Mouse (Mus musculus) urinary bladder, postnatal 14 days (tissue): Measurements from ENCODE around the gene Mvb12a.
"Not testable (repeated sequence)": the region's sequence is repeated elsewhere in the genome, so short reads cannot be mapped to it uniquely, and the experiment has no call there.

Source experiments
- DNase-seq: peaks from one replicate; pipeline ENCODE4 v3.0.0; 2021; ENCODE audit warnings: low spot score

The Mvb12a gene

GRCm38 (mm10) chr8:71527162-71527870, 15.4 kb upstream of the Mvb12a start:
- DNase-seq, result no peak

- DNase-seq, result no peak
Observed at GRCm38 (mm10) chr8:71528362-71529073, 14.2 kb upstream of the Mvb12a start.

GRCm38 (mm10) chr8:71530735-71531467, 11.8 kb upstream of the Mvb12a start:
- DNase-seq, result not testable (repeated sequence)

- no peak for DNase-seq
Observed at GRCm38 (mm10) chr8:71534263-71534810, 8.4 kb upstream of the Mvb12a start.

GRCm38 (mm10) chr8:71535663-71536062, 7.1 kb upstream of the Mvb12a start:
- DNase-seq, result no peak

GRCm38 (mm10) chr8:71537028-71537867, 5.5 kb upstream of the Mvb12a start, which contains the start of gene Bst2:
Gene Bst2, minus strand, starts transcription at chr8:71537456.
- peak; percentile 90 for DNase-seq

GRCm38 (mm10) chr8:71543755-71544154, 1.0 kb downstream of the Mvb12a start:
- no peak for DNase-seq

- no peak for DNase-seq
Observed at GRCm38 (mm10) chr8:71545053-71545452, 2.3 kb downstream of the Mvb12a start.

- no peak for DNase-seq
Observed at GRCm38 (mm10) chr8:71547590-71547989, 4.9 kb downstream of the Mvb12a start.

- no peak for DNase-seq
Observed at GRCm38 (mm10) chr8:71550754-71551153, 8.0 kb downstream of the Mvb12a start.

- no peak for DNase-seq
Observed at GRCm38 (mm10) chr8:71552770-71553169, 10.0 kb downstream of the Mvb12a start.

GRCm38 (mm10) chr8:71554001-71554400, 11.3 kb downstream of the Mvb12a start:
- DNase-seq, result no peak

- no peak for DNase-seq
Observed at GRCm38 (mm10) chr8:71554644-71555043, 11.9 kb downstream of the Mvb12a start.

GRCm38 (mm10) chr8:71558071-71558957, 15.6 kb downstream of the Mvb12a start, which contains the start of gene Tmem221:
Gene Tmem221, minus strand, starts transcription at chr8:71558871.
- no peak for DNase-seq

- DNase-seq, result peak; percentile 87
Observed at GRCm38 (mm10) chr8:71558958-71559690, 16.4 kb downstream of the Mvb12a start.

- DNase-seq, result no peak
Observed at GRCm38 (mm10) chr8:71560071-71560470, 17.3 kb downstream of the Mvb12a start.

- DNase-seq, result no peak
Observed at GRCm38 (mm10) chr8:71560765-71561164, 18.0 kb downstream of the Mvb12a start.

GRCm38 (mm10) chr8:71561401-71561800, 18.7 kb downstream of the Mvb12a start:
- peak; percentile 57 for DNase-seq

GRCm38 (mm10) chr8:71562751-71563150, 20.0 kb downstream of the Mvb12a start:
- DNase-seq, result peak; percentile 87

- no peak for DNase-seq
Observed at GRCm38 (mm10) chr8:71563992-71564391, 21.3 kb downstream of the Mvb12a start.
